Mouse (Mus musculus) CD4-positive helper T cell, adult 2 months (primary cell): ENCODE measurements around the gene Naa15.

ENCODE experiments used
- DNase-seq: peaks from one replicate; pipeline ENCODE4 v3.0.0-alpha.2; 2012; ENCODE audit warnings: low read depth, missing footprints, low spot score

Gene Naa15

GRCm38 (mm10) chr3:51511983-51512382 lies 97.0 kb downstream of the Naa15 start:
- no peak for DNase-seq

GRCm38 (mm10) chr3:51517467-51517866 lies 102.5 kb downstream of the Naa15 start:
- DNase-seq = no peak

GRCm38 (mm10) chr3:51517878-51518762 lies 103.2 kb downstream of the Naa15 start:
- DNase-seq = no peak

GRCm38 (mm10) chr3:51518763-51519121 lies 103.8 kb downstream of the Naa15 start:
- no peak for DNase-seq

GRCm38 (mm10) chr3:51521262-51521661 lies 106.3 kb downstream of the Naa15 start:
- DNase-seq = no peak

- no peak for DNase-seq
Observed at GRCm38 (mm10) chr3:51525186-51525785, 110.3 kb downstream of the Naa15 start.
